Mouse (Mus musculus) thymus, adult 2 months (tissue): ENCODE data around the gene Eng.

Source experiments
- CTCF ChIP-seq: fragments of 200-500 bp; IDR thresholded peaks from 2 replicates; pipeline ENCODE4 v1.5.1; 2012; ENCODE audit warnings: mild to moderate bottlenecking, control low read depth, low read length, moderate library complexity, borderline replicate concordance; ENCODE audit not compliant: control insufficient read depth, poor library complexity, insufficient read depth; ENCODE audit errors: extremely low read depth
- POLR2A ChIP-seq: fragments of 200-500 bp; IDR thresholded peaks from 2 replicates; pipeline ENCODE4 v1.6.1; 2012; ENCODE audit warnings: mild to moderate bottlenecking, low read length, control low read depth, moderate library complexity; ENCODE audit not compliant: control insufficient read depth, poor library complexity, insufficient read depth; ENCODE audit errors: extremely low read depth

GRCm38 (mm10) chr2:32731911-32732310, 85.5 kb downstream of the Eng start:
- TF ChIP-seq POLR2A = no peak
- no peak for TF ChIP-seq CTCF
